Mouse (Mus musculus) layer of hippocampus, adult 9-10 months (tissue): ENCODE measurements around the gene Lmf1.

ENCODE experiments used
- DNase-seq: peaks from one replicate; pipeline ENCODE4 v3.0.0; 2022; ENCODE audit warnings: low spot score

The Lmf1 gene

DNA sequence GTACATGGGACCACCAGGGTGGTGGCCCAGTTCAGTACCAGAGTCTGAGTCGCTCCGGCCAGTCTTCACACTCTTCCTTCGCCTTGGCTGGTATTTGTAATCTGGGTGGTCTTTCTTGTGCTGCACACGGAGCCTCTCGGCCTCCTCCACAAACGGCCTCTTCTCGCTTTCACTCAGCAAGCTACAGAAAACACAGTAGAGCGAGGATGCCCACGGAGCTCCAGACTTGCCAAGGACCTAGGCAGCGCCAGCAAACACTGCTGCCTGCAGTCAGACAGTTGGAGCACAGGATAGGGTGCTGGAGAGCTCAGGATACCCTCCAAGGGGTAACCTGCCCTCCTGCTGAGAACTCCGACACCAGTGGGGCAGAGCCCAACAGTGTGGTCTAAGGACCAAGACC is 10.0 kb upstream of the Lmf1 start:
- DNase-seq: no peak

GRCm38 (mm10) chr17:25569833-25570647 is 8.8 kb upstream of the Lmf1 start:
- no peak for DNase-seq

GRCm38 (mm10) chr17:25570648-25571452 is 8.0 kb upstream of the Lmf1 start, which contains the start of gene Sox8:
Sox8 (minus strand) TSS chr17:25570686.
- peak; percentile 80 for DNase-seq

GRCm38 (mm10) chr17:25571453-25571820 is 7.4 kb upstream of the Lmf1 start:
- DNase-seq: no peak

- no peak for DNase-seq
These were observed 3.5 kb upstream of the Lmf1 start for GRCm38 (mm10) chr17:25575208-25575971.

DNA sequence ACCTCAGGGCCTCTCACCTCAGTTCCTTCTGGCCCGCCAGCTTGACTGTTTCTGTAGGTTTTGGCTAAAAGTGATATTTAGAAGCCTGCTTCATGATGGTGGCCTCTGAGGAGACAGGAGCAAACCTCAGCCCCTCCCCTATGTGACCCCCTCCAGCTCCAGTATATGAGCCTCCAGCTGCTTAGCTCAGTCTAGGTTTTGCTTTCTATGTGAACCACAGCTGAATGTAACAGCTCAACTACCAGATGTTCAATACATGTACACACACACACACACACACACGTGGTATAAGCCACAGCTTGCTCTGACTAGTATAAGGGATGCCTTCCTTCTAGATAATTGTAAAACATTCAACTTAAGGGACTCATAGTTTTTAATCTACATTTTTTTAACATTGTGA is 2.9 kb upstream of the Lmf1 start:
- DNase-seq: no peak

- DNase-seq: no peak
These were observed 1.6 kb upstream of the Lmf1 start for GRCm38 (mm10) chr17:25577263-25577662.

- no peak for DNase-seq
These were observed 1.2 kb upstream of the Lmf1 start for GRCm38 (mm10) chr17:25577702-25578101.

DNA sequence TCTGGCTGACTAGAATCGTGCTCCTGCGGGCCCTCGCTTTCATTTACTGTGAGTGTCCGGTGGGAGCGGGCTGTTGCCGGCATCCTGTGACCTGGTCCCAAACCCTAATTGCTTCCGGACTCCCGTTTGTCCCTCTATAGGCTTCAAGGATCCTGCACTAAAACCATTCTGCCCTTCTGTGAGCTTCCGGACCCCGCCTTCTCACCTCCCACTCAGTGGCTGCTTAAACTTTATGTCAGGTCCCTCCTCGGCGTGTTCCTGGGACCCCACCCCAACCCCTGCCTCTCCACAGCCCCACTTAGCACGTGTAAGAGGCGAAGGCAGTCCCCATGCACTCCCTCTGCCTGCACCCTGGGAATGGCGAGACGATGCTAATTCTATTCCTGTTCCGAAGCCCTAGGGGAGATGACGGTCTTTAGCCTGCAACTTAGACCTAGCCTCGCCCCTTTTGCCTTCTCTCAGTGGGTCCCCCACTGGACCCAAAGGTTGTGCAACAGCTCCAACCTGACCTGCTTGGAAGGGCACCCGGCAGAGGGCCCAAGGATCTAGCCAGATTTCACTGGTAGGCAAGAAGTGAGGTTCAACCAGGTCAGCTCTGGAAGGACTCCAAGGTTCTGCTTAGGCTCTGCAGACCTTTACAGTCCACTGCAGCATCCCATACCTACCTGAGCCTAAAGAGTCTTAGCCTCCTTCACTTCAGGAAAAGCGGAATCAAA is 605 bp downstream of the Lmf1 start:
- no peak for DNase-seq

DNA sequence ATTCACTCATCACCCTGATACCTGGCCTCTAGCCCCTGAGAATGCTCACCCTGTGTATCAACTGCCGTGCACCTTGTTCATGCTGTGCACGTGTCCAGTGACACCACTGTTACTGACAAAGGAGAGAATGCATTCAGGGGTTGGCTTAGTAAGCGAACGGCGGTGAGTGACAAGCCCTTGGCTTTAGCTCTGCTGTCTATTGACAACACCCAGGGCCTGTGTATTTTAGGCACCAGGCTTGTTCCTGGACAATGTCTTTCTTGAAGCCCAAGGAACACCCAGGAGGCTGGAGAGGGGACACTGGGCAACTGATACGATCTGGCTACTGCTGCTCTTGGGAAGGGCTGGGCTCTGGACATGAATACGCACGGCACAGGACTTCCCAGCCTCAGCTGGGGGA is 3.2 kb downstream of the Lmf1 start:
- DNase-seq: no peak

- no peak for DNase-seq
These were observed 4.2 kb downstream of the Lmf1 start for GRCm38 (mm10) chr17:25583099-25583498.

DNA sequence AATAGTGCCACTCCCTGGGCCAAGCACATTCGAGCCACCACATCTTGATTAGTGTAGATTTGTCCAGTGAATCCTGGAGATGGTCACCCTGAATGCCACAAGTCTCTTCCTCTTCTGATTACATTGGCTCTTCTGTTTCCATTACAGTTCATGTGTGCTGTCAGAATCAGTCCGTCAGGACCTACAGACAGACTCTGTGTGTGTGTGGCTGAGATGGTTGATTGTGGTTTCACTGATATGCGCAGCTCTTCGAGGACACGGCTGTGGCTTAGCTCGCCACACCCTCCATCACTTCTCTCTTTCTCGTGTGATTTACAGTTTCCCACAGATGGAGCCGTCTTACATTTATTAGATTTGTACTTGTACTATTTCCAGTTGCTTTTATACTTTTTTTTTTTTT is 5.0 kb downstream of the Lmf1 start:
- no peak for DNase-seq

- DNase-seq: no peak
These were observed 5.8 kb downstream of the Lmf1 start for GRCm38 (mm10) chr17:25584646-25585045.

DNA sequence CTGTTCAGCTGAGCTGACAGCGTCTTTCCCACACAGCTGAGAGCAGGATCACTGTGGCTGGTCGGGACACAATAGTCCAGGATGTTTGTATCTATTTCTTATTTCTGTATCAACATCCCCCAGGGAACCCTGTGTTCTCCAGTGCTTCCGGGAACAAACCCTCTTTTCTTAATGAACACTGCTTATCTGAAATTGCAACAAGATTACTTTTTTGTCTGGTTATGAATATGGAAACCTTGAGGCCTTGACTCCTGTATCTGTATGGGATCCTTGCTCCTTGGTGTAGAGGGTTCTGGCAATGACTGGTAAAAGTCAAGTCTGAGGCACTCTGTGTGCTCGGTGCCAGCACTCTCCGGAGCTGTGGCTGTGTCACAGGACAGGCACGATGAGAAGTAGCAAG is 11.2 kb downstream of the Lmf1 start:
- DNase-seq: no peak

- DNase-seq: no peak
These were observed 12.1 kb downstream of the Lmf1 start for GRCm38 (mm10) chr17:25590985-25591384.

DNA sequence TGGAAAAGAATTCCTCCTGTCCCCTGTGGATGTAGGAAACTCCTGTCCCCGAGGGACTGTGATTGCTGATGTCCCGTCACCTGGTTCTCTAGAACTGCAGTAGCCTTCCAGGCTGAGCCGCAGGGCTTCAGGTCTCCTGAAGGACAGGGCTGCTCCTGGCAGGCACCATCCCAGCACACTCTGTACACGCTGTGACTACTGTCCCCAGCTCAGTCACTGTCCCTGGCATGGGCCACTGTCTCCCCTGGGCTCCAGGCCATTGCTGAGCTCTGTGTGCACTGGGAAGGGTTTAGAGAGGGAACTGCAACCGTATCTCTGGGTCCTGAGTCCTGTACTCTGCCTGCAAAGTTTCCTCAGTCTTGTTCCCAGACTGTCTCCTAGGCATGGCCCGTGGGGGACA is 13.5 kb downstream of the Lmf1 start:
- no peak for DNase-seq

GRCm38 (mm10) chr17:25593411-25594261 is 14.8 kb downstream of the Lmf1 start:
- DNase-seq: no peak

- DNase-seq: no peak
These were observed 16.6 kb downstream of the Lmf1 start for GRCm38 (mm10) chr17:25595495-25595894.

- no peak for DNase-seq
These were observed 18.7 kb downstream of the Lmf1 start for GRCm38 (mm10) chr17:25597537-25597936.

DNA sequence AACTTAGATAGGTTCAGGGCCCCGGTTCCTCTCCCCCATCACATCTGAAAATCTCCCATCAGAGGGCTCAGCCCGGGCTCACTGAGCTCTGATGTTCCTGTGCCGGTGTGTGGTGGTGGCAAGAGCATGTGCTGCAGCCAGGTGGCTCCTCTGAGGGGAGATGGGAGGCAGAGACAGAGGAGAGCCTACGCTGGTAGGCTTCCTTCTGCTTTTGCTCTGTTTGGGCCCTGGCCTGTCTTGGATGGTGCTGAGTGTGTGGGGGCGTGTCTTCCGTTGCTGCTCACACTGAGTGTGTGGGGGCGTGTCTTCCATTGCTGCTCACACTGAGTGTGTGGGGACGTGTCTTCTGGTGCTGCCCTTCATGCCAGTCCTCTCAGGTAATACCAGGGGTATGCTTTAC is 23.5 kb downstream of the Lmf1 start:
- DNase-seq: no peak

- DNase-seq: no peak
These were observed 25.3 kb downstream of the Lmf1 start for GRCm38 (mm10) chr17:25604234-25604633.
